Mouse (Mus musculus): ENCODE data around the gene Tmc4.

- TF ChIP-seq POLR2A (IDR thresholded peaks at IDR 0.05; ENCODE audit: control insufficient read depth, low read depth, low read length) (no peak), CTCF (IDR thresholded peaks at IDR 0.05; ENCODE audit: control insufficient read depth, insufficient read depth, insufficient replicate concordance, low read depth, low read length) (no peak)
Observed at GRCm38 (mm10) chr7:3630478-3630815, 46.9 kb downstream of the Tmc4 start.

All from testis, adult 2 months (tissue).